Mouse (Mus musculus) lung, adult 2 months (tissue): Measurements from ENCODE around the gene Cd80.
"Not testable (repeated sequence)": the region's sequence is repeated elsewhere in the genome, so short reads cannot be mapped to it uniquely, and the experiment has no call there.

Experiments
- CTCF ChIP-seq: fragments of 200-500 bp; IDR thresholded peaks from 2 replicates; pipeline ENCODE4 v1.5.1; 2011; ENCODE audit warnings: mild to moderate bottlenecking, low read length, control low read depth; ENCODE audit not compliant: insufficient read depth
- POLR2A ChIP-seq: fragments of 200-500 bp; IDR thresholded peaks from 2 replicates; pipeline ENCODE4 v1.6.1; 2011; ENCODE audit warnings: low read depth, mild to moderate bottlenecking, control low read depth, low read length, borderline replicate concordance; ENCODE audit errors: extremely low read depth

DNA sequence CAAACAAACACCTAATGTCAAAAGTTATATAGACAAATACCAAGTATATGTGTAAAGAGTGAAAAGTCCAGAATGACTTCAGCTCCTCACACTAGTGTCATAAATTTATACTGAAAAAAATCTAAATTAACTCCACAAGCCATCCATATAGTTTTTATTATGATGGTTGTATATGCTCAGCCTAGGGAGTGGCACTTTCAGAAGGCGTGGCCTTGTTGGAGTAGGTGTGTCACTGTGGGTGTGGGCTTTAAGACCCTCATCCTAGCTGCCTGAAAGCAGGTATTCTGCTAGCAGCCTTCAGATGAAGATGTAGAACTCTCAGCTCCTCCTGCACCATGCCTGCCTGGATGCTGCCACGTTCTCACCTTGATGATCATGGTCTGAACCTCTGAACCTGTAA lies 9.2 kb upstream of the Cd80 start:
- TF ChIP-seq CTCF, POLR2A: not testable (repeated sequence)
